Comparison of ENCODE assay signal across 20 mouse cellular contexts in genomic region chr1:75593956-75594355, GRCm38 (mm10). TPM values are rescaled to one million over a fixed set of nuclear protein-coding genes. Genes with fewer than 3 reads are reported as not detected.
DNase-seq lines count a peak whose midpoint lies in the region; ATAC-seq lines count a peak whose summit lies in the region.
"Had no signal": no experiment of that assay in that cellular context is flagged by ENCODE, and none has a peak within 500 bp of the region (broad histone marks: within the 10 kb centered on the region; RNA-seq: fewer than 3 reads in every experiment).

No protein-coding gene starts in this region.

- ATAC-seq in hindbrain, embryonic 13.5 days (ENCODE audit: low FRiP score) = no peak
- no peak for ATAC-seq in midbrain, embryonic 14.5 days (ENCODE audit: low FRiP score, low TSS enrichment)
- ATAC-seq in midbrain, embryonic 11.5 days (ENCODE audit: low FRiP score) = no peak
- ATAC-seq in midbrain, embryonic 16.5 days = no peak
- ATAC-seq: forebrain, embryonic 15.5 days; intestine, embryonic 15.5 days had no signal

- no peaks in the 10 kb centered on the region for H3K36me3 ChIP-seq in hindbrain, embryonic 13.5 days
- H3K36me3 ChIP-seq in hindbrain, embryonic 10.5 days = no peaks in the 10 kb centered on the region
- no peaks in the 10 kb centered on the region for H3K36me3 ChIP-seq in midbrain, embryonic 14.5 days (ENCODE audit: control insufficient read depth, insufficient read depth, low read length)
- H3K36me3 ChIP-seq in midbrain, embryonic 11.5 days (ENCODE audit: control insufficient read depth, insufficient read depth, low read length) = no peaks in the 10 kb centered on the region
- no peaks in the 10 kb centered on the region for H3K36me3 ChIP-seq in midbrain, embryonic 16.5 days (ENCODE audit: control insufficient read depth, insufficient read depth, low read length)
- H3K36me3 ChIP-seq: embryonic facial prominence, embryonic 12.5 days; forebrain, embryonic 15.5 days; G1E; heart, embryonic 10.5 days; intestine, embryonic 15.5 days had no signal

- H3K27ac ChIP-seq in hindbrain, embryonic 13.5 days = peak overlapping the region; percentile 53; the same call in 1 of the 2 replicates
- no peak overlapping the region for H3K27ac ChIP-seq in hindbrain, embryonic 10.5 days
- H3K27ac ChIP-seq in midbrain, embryonic 14.5 days (replicated peaks; ENCODE audit: low read depth, low read length) = peak overlapping the region; percentile 38; the same call in 1 of the 2 replicates
- no peak overlapping the region for H3K27ac ChIP-seq in midbrain, embryonic 11.5 days (ENCODE audit: low read depth, low read length)
- peak overlapping the region; percentile 9; the same call in 1 of the 2 replicates for H3K27ac ChIP-seq in midbrain, embryonic 16.5 days (ENCODE audit: low read length)
- H3K27ac ChIP-seq: embryonic facial prominence, embryonic 12.5 days; forebrain, embryonic 15.5 days; heart, embryonic 10.5 days; intestine, embryonic 15.5 days had no signal

- WGBS in hindbrain, embryonic 13.5 days = 93% methylated on average over 7 of the region's 7 CpGs
- WGBS in hindbrain, embryonic 10.5 days = 91% methylated on average over 7 of the region's 7 CpGs
- WGBS in midbrain, embryonic 14.5 days = 91% methylated on average over 7 of the region's 7 CpGs
- 92% methylated on average over 7 of the region's 7 CpGs for WGBS in midbrain, embryonic 11.5 days
- WGBS in midbrain, embryonic 16.5 days = 88% methylated on average over 7 of the region's 7 CpGs

- no peak overlapping the region for H3K4me3 ChIP-seq in hindbrain, embryonic 13.5 days
- no peak overlapping the region for H3K4me3 ChIP-seq in hindbrain, embryonic 10.5 days
- H3K4me3 ChIP-seq in midbrain, embryonic 14.5 days (replicated peaks; ENCODE audit: low read depth, low read length) = no peak overlapping the region
- H3K4me3 ChIP-seq in midbrain, embryonic 11.5 days (ENCODE audit: low read depth, low read length) = no peak overlapping the region
- no peak overlapping the region for H3K4me3 ChIP-seq in midbrain, embryonic 16.5 days (ENCODE audit: low read depth, low read length)
- H3K4me3 ChIP-seq: embryonic facial prominence, embryonic 12.5 days; forebrain, embryonic 15.5 days; heart, embryonic 10.5 days; intestine, embryonic 15.5 days had no signal

- no peak overlapping the region for H3K4me2 ChIP-seq in hindbrain, embryonic 13.5 days
- H3K4me2 ChIP-seq in midbrain, embryonic 14.5 days (ENCODE audit: low read length) = no peak overlapping the region
- no peak overlapping the region for H3K4me2 ChIP-seq in midbrain, embryonic 11.5 days
- H3K4me2 ChIP-seq in midbrain, embryonic 16.5 days (ENCODE audit: low read length) = no peak overlapping the region
- H3K4me2 ChIP-seq: embryonic facial prominence, embryonic 12.5 days; forebrain, embryonic 15.5 days; intestine, embryonic 15.5 days had no signal

- H3K9ac ChIP-seq in hindbrain, embryonic 13.5 days = no peak overlapping the region
- H3K9ac ChIP-seq in midbrain, embryonic 14.5 days (replicated peaks; ENCODE audit: low read length) = no peak overlapping the region
- H3K9ac ChIP-seq in midbrain, embryonic 11.5 days (ENCODE audit: low read length) = no peak overlapping the region
- H3K9ac ChIP-seq in midbrain, embryonic 16.5 days (ENCODE audit: low read depth, low read length) = no peak overlapping the region
- H3K9ac ChIP-seq: embryonic facial prominence, embryonic 12.5 days; forebrain, embryonic 15.5 days; intestine, embryonic 15.5 days had no signal

- H3K4me1 ChIP-seq in hindbrain, embryonic 13.5 days (replicated peaks) = peaks cover 14% of the 10 kb centered on the region
- peaks cover 3% of the 10 kb centered on the region for H3K4me1 ChIP-seq in hindbrain, embryonic 10.5 days (replicated peaks)
- H3K4me1 ChIP-seq in midbrain, embryonic 14.5 days (ENCODE audit: control insufficient read depth, insufficient read depth, low read length) = no peaks in the 10 kb centered on the region; the same call in 1 of the 2 replicates
- H3K4me1 ChIP-seq in midbrain, embryonic 11.5 days (ENCODE audit: control insufficient read depth, insufficient read depth, low read length) = no peaks in the 10 kb centered on the region
- peaks cover 10% of the 10 kb centered on the region; the same call in 1 of the 2 replicates for H3K4me1 ChIP-seq in midbrain, embryonic 16.5 days (ENCODE audit: control insufficient read depth, insufficient read depth, low read length)
- H3K4me1 ChIP-seq: intestine, embryonic 15.5 days had no signal

- DNase-seq in hindbrain, embryonic 10.5 days (ENCODE audit: low spot score) = no peak
- no peak for DNase-seq in midbrain, embryonic 14.5 days
- DNase-seq in midbrain, embryonic 11.5 days (ENCODE audit: low spot score, missing footprints) = no peak
- DNase-seq in MN1 (ENCODE audit: low spot score) = peak; percentile 24
- no peak for DNase-seq in cerebellum, postnatal 14 days
- DNase-seq in embryo, embryonic 9.5 days (ENCODE audit: extremely low spot score) = no peak
- DNase-seq: adrenal gland, adult 2 months; adrenal gland, postnatal 25 days; cerebellum, adult 18-20 months; cerebellum, postnatal 10 days; embryo, embryonic 11 days; gastrocnemius, postnatal 10 days; heart, postnatal 4 days had no signal

- H3K27me3 ChIP-seq in hindbrain, embryonic 13.5 days = peaks cover 6% of the 10 kb centered on the region; the same call in 1 of the 2 replicates
- H3K27me3 ChIP-seq in hindbrain, embryonic 10.5 days (ENCODE audit: insufficient read depth, poor library complexity, severe bottlenecking) = no peaks in the 10 kb centered on the region; the same call in 1 of the 2 replicates
- H3K27me3 ChIP-seq in midbrain, embryonic 14.5 days (ENCODE audit: control insufficient read depth, insufficient read depth, low read length) = no peaks in the 10 kb centered on the region
- no peaks in the 10 kb centered on the region for H3K27me3 ChIP-seq in midbrain, embryonic 11.5 days (ENCODE audit: control insufficient read depth, insufficient read depth, low read length)
- no peaks in the 10 kb centered on the region for H3K27me3 ChIP-seq in midbrain, embryonic 16.5 days (ENCODE audit: control insufficient read depth, insufficient read depth, low read depth, low read length)
- H3K27me3 ChIP-seq: embryonic facial prominence, embryonic 12.5 days; forebrain, embryonic 15.5 days; intestine, embryonic 15.5 days had no signal

- H3K9me3 ChIP-seq in hindbrain, embryonic 13.5 days = no peaks in the 10 kb centered on the region
- H3K9me3 ChIP-seq in hindbrain, embryonic 10.5 days = no peaks in the 10 kb centered on the region
- no peaks in the 10 kb centered on the region for H3K9me3 ChIP-seq in midbrain, embryonic 14.5 days (ENCODE audit: control insufficient read depth, low read length)
- no peaks in the 10 kb centered on the region for H3K9me3 ChIP-seq in midbrain, embryonic 11.5 days (ENCODE audit: control insufficient read depth, low read length)
- H3K9me3 ChIP-seq in midbrain, embryonic 16.5 days (replicated peaks; ENCODE audit: control insufficient read depth, low read length, poor library complexity, severe bottlenecking) = no peaks in the 10 kb centered on the region
- H3K9me3 ChIP-seq: embryonic facial prominence, embryonic 12.5 days; forebrain, embryonic 15.5 days; G1E; heart, embryonic 10.5 days; intestine, embryonic 15.5 days had no signal

RNA-seq across cellular contexts. Expression of gene Slc4a3, which starts 47.9 kb away (rescaled TPM):
- 50.4 and 50.9 TPM in 2 replicates for polyA plus RNA-seq in hindbrain, embryonic 13.5 days (2015; fragmentation: Nextera tagmentation; extraction: Ambion mirVana)
- polyA plus RNA-seq in hindbrain, embryonic 10.5 days (2016; fragmentation: Nextera tagmentation; extraction: Ambion mirVana) = 13.2 and 19.8 TPM in 2 replicates
- 31.5 and 41.0 TPM in 2 replicates for polyA plus RNA-seq in midbrain, embryonic 14.5 days (2014; fragmentation: Nextera tagmentation; extraction: Ambion mirVana)
- polyA plus RNA-seq in midbrain, embryonic 11.5 days (2014; fragmentation: Nextera tagmentation; extraction: Ambion mirVana) = 6.5 and 7.2 TPM in 2 replicates
- 78.6 and 83.0 TPM in 2 replicates for polyA plus RNA-seq in midbrain, embryonic 16.5 days (2015; fragmentation: Nextera tagmentation; extraction: Ambion mirVana)
- polyA plus RNA-seq: G1E had no signal

Comparison
In these comparisons a context has a peak if more than half of its experiments do, and no peak if none do; other contexts are left out.
1. H3K27ac ChIP-seq: peak in hindbrain, embryonic 13.5 days (single experiment), midbrain, embryonic 14.5 days (single experiment) and midbrain, embryonic 16.5 days (single experiment); none in hindbrain, embryonic 10.5 days (single experiment) and midbrain, embryonic 11.5 days (single experiment).